Mouse (Mus musculus): ENCODE data around the gene Brd3. TPM values are rescaled to one million over a fixed set of nuclear protein-coding genes. Genes with fewer than 3 reads are reported as not detected.

Brd3 gene
- polyA plus RNA-seq, 1 experiment from 2014 or later, result 26.2 TPM

- no peak for DNase-seq
- H3K4me2 ChIP-seq (ENCODE audit: low read depth, low read length), result no peak overlapping the region
- no peak overlapping the region for H3K9ac ChIP-seq (replicated peaks)
- H3K4me1 ChIP-seq (ENCODE audit: insufficient read depth), result peaks cover 17% of the 10 kb centered on the region
- H3K4me3 ChIP-seq (ENCODE audit: low read depth, low read length), result no peak overlapping the region
- no peak for TF ChIP-seq EP300 (IDR thresholded peaks at IDR 0.05; ENCODE audit: low read depth)
- peak; percentile 23; the same call in 1 of the 2 replicates for TF ChIP-seq CTCF (IDR thresholded peaks at IDR 0.05; ENCODE audit: low read depth)
- H3K27ac ChIP-seq (ENCODE audit: low read depth), result no peak overlapping the region; the same call in none of the 2 replicates
- ATAC-seq, result no peak
- no peaks in the 10 kb centered on the region for H3K36me3 ChIP-seq (replicated peaks; ENCODE audit: insufficient read depth, low read length)
- H3K9me3 ChIP-seq (ENCODE audit: low read length), result no peaks in the 10 kb centered on the region
- no peaks in the 10 kb centered on the region for H3K27me3 ChIP-seq (ENCODE audit: insufficient read depth, low read length)
- WGBS (ENCODE audit: insufficient replicate concordance), result 35% methylated on average over 6 of the region's 6 CpGs
Measured at GRCm38 (mm10) chr2:27505539-27505938, 1.9 kb downstream of the Brd3 start.

DNA sequence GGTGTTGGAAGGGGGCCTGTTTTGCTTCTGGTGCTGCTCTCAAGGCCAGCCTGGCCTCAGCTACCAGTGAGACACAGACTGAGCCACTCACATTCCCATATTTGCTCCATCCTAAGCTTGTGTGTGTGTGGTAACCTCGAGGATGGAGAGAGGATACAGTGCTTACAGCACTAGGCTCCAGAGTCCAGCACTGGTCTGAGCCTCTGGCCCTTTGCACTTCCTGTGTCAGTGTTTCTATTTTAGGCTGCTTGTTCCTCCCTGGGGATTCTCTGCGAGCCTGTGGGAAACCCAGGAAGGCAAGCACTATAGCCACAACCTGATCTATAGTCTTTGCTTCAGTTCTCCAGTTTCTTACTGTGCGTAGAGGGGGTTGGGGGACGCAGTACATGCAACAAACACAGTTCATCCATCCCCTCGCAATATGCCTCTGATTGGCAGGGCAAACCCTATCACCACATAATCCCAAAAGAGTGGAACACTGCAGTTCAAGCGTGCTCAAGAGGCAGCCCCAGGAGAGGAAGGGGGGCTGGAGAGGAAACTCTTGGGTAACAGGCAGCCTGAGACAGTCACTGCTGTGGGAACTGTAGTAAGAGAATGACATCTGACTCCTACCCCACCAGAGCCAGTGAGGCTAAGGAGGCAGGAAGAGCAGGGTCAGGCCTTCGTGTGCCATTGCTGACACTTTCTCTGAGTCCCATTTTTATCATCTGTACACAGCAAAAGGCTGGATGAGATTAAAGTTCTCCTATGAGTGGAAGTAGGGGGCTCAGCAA is 3.2 kb downstream of the Brd3 start:
- ATAC-seq (peak; percentile 70), DNase-seq (no peak)
- no peaks in the 10 kb centered on the region for H3K9me3 ChIP-seq (ENCODE audit: low read length)
- H3K27me3 ChIP-seq (ENCODE audit: insufficient read depth, low read length), result no peaks in the 10 kb centered on the region
- H3K9ac ChIP-seq (replicated peaks), result no peak overlapping the region
- TF ChIP-seq EP300 (IDR thresholded peaks at IDR 0.05; ENCODE audit: low read depth), result no peak
- no peak for TF ChIP-seq CTCF (IDR thresholded peaks at IDR 0.05; ENCODE audit: low read depth)
- peaks cover 17% of the 10 kb centered on the region for H3K4me1 ChIP-seq (ENCODE audit: insufficient read depth)
- no peaks in the 10 kb centered on the region for H3K36me3 ChIP-seq (replicated peaks; ENCODE audit: insufficient read depth, low read length)
- peak overlapping the region; percentile 57 for H3K27ac ChIP-seq (ENCODE audit: low read depth)
- 34% methylated on average over 7 of the region's 7 CpGs for WGBS (ENCODE audit: insufficient replicate concordance)
- no peak overlapping the region for H3K4me2 ChIP-seq (ENCODE audit: low read depth, low read length)
- no peak overlapping the region for H3K4me3 ChIP-seq (ENCODE audit: low read depth, low read length)

GRCm38 (mm10) chr2:27496391-27497028 is 11.0 kb downstream of the Brd3 start:
- no peaks in the 10 kb centered on the region for H3K27me3 ChIP-seq (ENCODE audit: insufficient read depth, low read length)
- DNase-seq (no peak), ATAC-seq (peak; percentile 74)
- H3K4me2 ChIP-seq (ENCODE audit: low read depth, low read length), result peak overlapping the region; percentile 52
- H3K4me1 ChIP-seq (ENCODE audit: insufficient read depth), result no peaks in the 10 kb centered on the region
- H3K4me3 ChIP-seq (ENCODE audit: low read depth, low read length), result peak overlapping the region; percentile 33; the same call in 1 of the 2 replicates
- H3K9ac ChIP-seq (replicated peaks), result no peak overlapping the region
- TF ChIP-seq CTCF (IDR thresholded peaks at IDR 0.05; ENCODE audit: low read depth) (no peak), EP300 (IDR thresholded peaks at IDR 0.05; ENCODE audit: low read depth) (no peak)
- H3K9me3 ChIP-seq (ENCODE audit: low read length), result no peaks in the 10 kb centered on the region
- H3K36me3 ChIP-seq (replicated peaks; ENCODE audit: insufficient read depth, low read length), result no peaks in the 10 kb centered on the region
- 64% methylated on average over 23 of the region's 23 CpGs for WGBS (ENCODE audit: insufficient replicate concordance)
- H3K27ac ChIP-seq (ENCODE audit: low read depth), result peak overlapping the region; percentile 63

DNA sequence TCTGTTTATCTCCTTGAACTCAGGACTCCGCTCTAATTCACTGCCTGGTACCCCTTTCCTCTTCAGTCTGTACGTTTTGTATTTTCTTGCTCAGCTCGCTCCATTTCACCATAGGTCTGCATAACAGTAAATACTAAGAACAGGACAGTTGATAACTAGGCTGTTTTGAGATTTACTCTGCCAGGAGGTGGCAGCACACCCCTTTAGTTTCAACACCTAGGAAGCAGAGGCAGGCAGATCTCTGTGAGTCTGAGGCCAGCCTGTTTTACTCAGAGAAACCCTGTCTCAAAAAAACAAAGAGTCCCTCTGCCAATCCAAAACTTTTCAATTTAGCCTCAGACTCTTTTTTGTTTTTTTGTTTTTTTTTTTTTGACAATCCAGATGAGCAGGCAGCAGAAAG is 13.5 kb downstream of the Brd3 start:
- DNase-seq (no peak), ATAC-seq (no peak)
- Histone ChIP-seq H3K27me3 (ENCODE audit: insufficient read depth, low read length) (no peaks in the 10 kb centered on the region), H3K9ac (replicated peaks) (no peak overlapping the region), H3K27ac (ENCODE audit: low read depth) (no peak overlapping the region), H3K4me2 (ENCODE audit: low read depth, low read length) (no peak overlapping the region), H3K9me3 (ENCODE audit: low read length) (no peaks in the 10 kb centered on the region), H3K4me1 (ENCODE audit: insufficient read depth) (no peaks in the 10 kb centered on the region), H3K36me3 (replicated peaks; ENCODE audit: insufficient read depth, low read length) (no peaks in the 10 kb centered on the region), H3K4me3 (ENCODE audit: low read depth, low read length) (no peak overlapping the region)
- 80% methylated on average over 3 of the region's 3 CpGs for WGBS (ENCODE audit: insufficient replicate concordance)
- TF ChIP-seq CTCF (IDR thresholded peaks at IDR 0.05; ENCODE audit: low read depth) (peak; percentile 46), EP300 (IDR thresholded peaks at IDR 0.05; ENCODE audit: low read depth) (no peak)

- Histone ChIP-seq H3K27me3 (ENCODE audit: insufficient read depth, low read length) (no peaks in the 10 kb centered on the region), H3K36me3 (replicated peaks; ENCODE audit: insufficient read depth, low read length) (no peaks in the 10 kb centered on the region), H3K4me1 (ENCODE audit: insufficient read depth) (no peaks in the 10 kb centered on the region), H3K9ac (replicated peaks) (no peak overlapping the region), H3K27ac (ENCODE audit: low read depth) (no peak overlapping the region), H3K4me3 (ENCODE audit: low read depth, low read length) (no peak overlapping the region), H3K9me3 (ENCODE audit: low read length) (no peaks in the 10 kb centered on the region), H3K4me2 (ENCODE audit: low read depth, low read length) (no peak overlapping the region)
- ATAC-seq, result no peak
- DNase-seq, result no peak
- WGBS (ENCODE audit: insufficient replicate concordance), result 43% methylated on average over 2 of the region's 2 CpGs
- TF ChIP-seq CTCF (IDR thresholded peaks at IDR 0.05; ENCODE audit: low read depth) (no peak), EP300 (IDR thresholded peaks at IDR 0.05; ENCODE audit: low read depth) (no peak)
Measured at GRCm38 (mm10) chr2:27490939-27491338, 16.5 kb downstream of the Brd3 start.

GRCm38 (mm10) chr2:27488362-27488761 is 19.1 kb downstream of the Brd3 start:
- ATAC-seq, result no peak
- H3K4me2 ChIP-seq (ENCODE audit: low read depth, low read length), result no peak overlapping the region
- no peaks in the 10 kb centered on the region for H3K27me3 ChIP-seq (ENCODE audit: insufficient read depth, low read length)
- no peak overlapping the region for H3K4me3 ChIP-seq (ENCODE audit: low read depth, low read length)
- H3K36me3 ChIP-seq (replicated peaks; ENCODE audit: insufficient read depth, low read length), result no peaks in the 10 kb centered on the region
- no peak overlapping the region for H3K27ac ChIP-seq (ENCODE audit: low read depth)
- H3K9ac ChIP-seq (replicated peaks), result no peak overlapping the region
- H3K4me1 ChIP-seq (ENCODE audit: insufficient read depth), result no peaks in the 10 kb centered on the region
- DNase-seq, result no peak
- TF ChIP-seq EP300 (IDR thresholded peaks at IDR 0.05; ENCODE audit: low read depth), result no peak
- TF ChIP-seq CTCF (IDR thresholded peaks at IDR 0.05; ENCODE audit: low read depth), result no peak
- WGBS (ENCODE audit: insufficient replicate concordance), result 70% methylated on average over 1 of the region's 1 CpGs
- H3K9me3 ChIP-seq (ENCODE audit: low read length), result no peaks in the 10 kb centered on the region
